Mouse (Mus musculus) stomach, embryonic 14.5 days (tissue): ENCODE measurements at regions not wholly inside any gene's neighbourhood (a gene's known extent, or its start where the extent isn't known, plus 50 kb on each side); places are given as distances from the start of the nearest gene placed in this dataset.

Source experiments
- ATAC-seq: fragments of 200-750 bp; cut with Nextera tagmentation; 2 replicates; pipeline ENCODE4 v1.8.0; 2017; ENCODE audit warnings: low read depth, moderate TSS enrichment; ENCODE audit not compliant: insufficient number of reproducible peaks, insufficient read depth, low FRiP score
- H3K27ac ChIP-seq: fragments of 300-500 bp; sonication (generic); 2 replicates; pipeline ENCODE4 v1.5.1; 2014; ENCODE audit warnings: mild to moderate bottlenecking, low read length, moderate library complexity, mixed read lengths
- H3K27me3 ChIP-seq: fragments of 300-500 bp; sonication (generic); 2 replicates; pipeline ENCODE4 v1.6.1; 2014; ENCODE audit warnings: low read length, control low read depth, mixed read lengths; ENCODE audit not compliant: control insufficient read depth, insufficient read depth
- H3K36me3 ChIP-seq: fragments of 300-500 bp; sonication (generic); 2 replicates; pipeline ENCODE4 v1.6.1; 2014; ENCODE audit warnings: mild to moderate bottlenecking, control low read depth, low read length, moderate library complexity, mixed read lengths; ENCODE audit not compliant: control insufficient read depth, insufficient read depth
- H3K4me1 ChIP-seq: fragments of 300-500 bp; sonication (generic); 2 replicates; pipeline ENCODE4 v1.6.1; 2014; ENCODE audit warnings: low read length, control low read depth, mixed read lengths; ENCODE audit not compliant: control insufficient read depth, insufficient read depth
- H3K4me2 ChIP-seq: fragments of 300-500 bp; sonication (generic); replicated peaks from 2 replicates; pipeline ENCODE4 v1.6.1; 2014; ENCODE audit warnings: low read depth, low read length, control low read depth
- H3K4me3 ChIP-seq: fragments of 300-500 bp; sonication (generic); 2 replicates; pipeline ENCODE4 v1.5.1; 2014; ENCODE audit warnings: low read depth, low read length, control low read depth
- H3K9ac ChIP-seq: fragments of 300-500 bp; sonication (generic); replicated peaks from 2 replicates; pipeline ENCODE4 v1.6.1; 2014; ENCODE audit warnings: low read depth, mild to moderate bottlenecking, control low read depth, low read length, moderate library complexity, mixed read lengths
- H3K9me3 ChIP-seq: fragments of 300-500 bp; sonication (generic); 2 replicates; pipeline ENCODE4 v1.6.1; 2016; ENCODE audit warnings: low read depth, low read length, control low read depth; ENCODE audit not compliant: control insufficient read depth
- WGBS: fragments of 180-500 bp; shearing (Covaris S2); extraction: QIAGEN DNeasy Blood & Tissue Kit; methylation state at CpG from one replicate; pipeline ENCODE4 v1.1.7; 2014; 5-methylcytosine and 5-hydroxymethylcytosine counted together

GRCm38 (mm10) chr8:49313483-49314278 lies 469.9 kb upstream of the Tenm3 start:
- ATAC-seq, result no peak
- Histone ChIP-seq H3K9ac (no peak overlapping the region), H3K36me3 (no peaks in the 10 kb centered on the region), H3K27me3 (no peaks in the 10 kb centered on the region), H3K4me3 (no peak overlapping the region), H3K27ac (no peak overlapping the region), H3K4me1 (no peaks in the 10 kb centered on the region), H3K4me2 (no peak overlapping the region), H3K9me3 (no peaks in the 10 kb centered on the region)
- WGBS, result 51% methylated on average over 10 of the region's 10 CpGs

- Histone ChIP-seq H3K27ac (no peak overlapping the region), H3K9ac (no peak overlapping the region), H3K27me3 (no peaks in the 10 kb centered on the region), H3K4me2 (no peak overlapping the region), H3K4me1 (no peaks in the 10 kb centered on the region), H3K9me3 (no peaks in the 10 kb centered on the region), H3K4me3 (no peak overlapping the region), H3K36me3 (no peaks in the 10 kb centered on the region)
- ATAC-seq, result no peak
- 61% methylated on average over 5 of the region's 5 CpGs for WGBS
These were observed 469.1 kb upstream of the Tenm3 start for GRCm38 (mm10) chr8:49312816-49313215.

DNA sequence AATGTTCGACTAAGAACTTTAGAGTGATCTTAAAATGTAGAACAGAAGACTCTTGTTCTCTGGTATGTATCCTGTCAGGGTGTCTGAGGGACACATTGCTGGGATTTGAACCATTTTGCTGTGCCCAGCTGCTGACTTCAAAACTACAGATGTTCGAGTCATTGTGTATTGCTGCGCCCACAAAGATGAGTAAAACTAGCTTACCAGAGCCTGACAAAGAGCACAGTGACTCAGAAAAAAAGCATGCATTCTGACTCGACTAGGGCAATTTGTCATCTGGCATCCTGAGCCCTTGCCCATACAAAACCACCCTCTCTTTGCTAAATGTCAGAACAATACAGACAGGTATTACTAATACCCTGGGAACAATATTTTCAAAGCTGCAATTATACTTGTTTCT lies 438.6 kb upstream of the Tenm3 start:
- Histone ChIP-seq H3K36me3 (no peaks in the 10 kb centered on the region), H3K4me3 (no peak overlapping the region), H3K4me2 (no peak overlapping the region), H3K4me1 (no peaks in the 10 kb centered on the region), H3K9me3 (no peaks in the 10 kb centered on the region), H3K9ac (no peak overlapping the region), H3K27me3 (no peaks in the 10 kb centered on the region), H3K27ac (no peak overlapping the region)
- 52% methylated on average over 4 of the region's 4 CpGs for WGBS
- ATAC-seq, result no peak

DNA sequence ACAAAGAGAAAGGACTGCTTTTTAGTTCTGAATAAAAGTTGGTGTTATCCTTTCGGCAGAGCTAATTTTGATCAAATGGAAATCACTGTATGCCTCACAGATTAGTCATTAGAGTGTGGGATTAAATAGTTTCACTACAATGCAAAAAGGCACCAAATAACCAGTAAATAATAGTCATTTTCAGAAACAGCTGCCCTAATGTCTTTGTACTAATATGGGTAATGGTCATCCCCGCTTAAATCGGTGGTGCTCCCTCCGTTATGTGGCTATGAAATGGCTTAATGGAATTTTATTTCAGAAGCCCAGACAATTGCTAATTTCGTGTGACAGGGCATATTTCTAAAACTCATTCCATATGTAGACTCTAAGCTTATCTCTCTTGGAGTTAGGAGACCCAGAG lies 437.5 kb upstream of the Tenm3 start:
- no peaks in the 10 kb centered on the region for H3K9me3 ChIP-seq
- no peaks in the 10 kb centered on the region for H3K36me3 ChIP-seq
- WGBS, result 74% methylated on average over 5 of the region's 5 CpGs

DNA sequence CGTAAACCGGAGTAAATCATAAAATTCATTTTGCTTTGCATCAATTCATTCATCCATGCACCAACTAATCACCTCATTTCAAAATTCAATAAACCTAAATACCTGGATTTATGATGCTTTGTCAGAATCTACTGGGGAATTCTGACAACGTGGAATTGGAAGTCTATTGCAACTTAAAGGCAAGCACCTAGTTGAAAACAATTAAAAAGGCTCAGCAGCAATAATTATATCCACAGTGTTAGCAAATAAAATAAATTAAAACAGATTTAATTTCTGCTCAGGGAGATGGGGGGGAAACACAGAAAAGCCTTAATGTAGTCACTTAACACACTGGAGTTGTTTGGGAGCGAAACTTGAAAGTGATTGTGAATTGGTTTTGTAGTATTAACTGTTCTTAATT lies 430.3 kb upstream of the Tenm3 start:
- Histone ChIP-seq H3K4me1 (no peaks in the 10 kb centered on the region), H3K36me3 (no peaks in the 10 kb centered on the region), H3K9ac (no peak overlapping the region), H3K27ac (no peak overlapping the region), H3K4me2 (no peak overlapping the region), H3K27me3 (no peaks in the 10 kb centered on the region), H3K4me3 (no peak overlapping the region), H3K9me3 (no peaks in the 10 kb centered on the region)
- ATAC-seq, result no peak
- 92% methylated on average over 4 of the region's 4 CpGs for WGBS

More for the DNA sequence above, 437.5 kb upstream of the Tenm3 start:
- no peak for ATAC-seq
- no peaks in the 10 kb centered on the region for H3K27me3 ChIP-seq
- H3K9ac ChIP-seq, result no peak overlapping the region
- no peak overlapping the region for H3K4me2 ChIP-seq
- H3K4me1 ChIP-seq, result no peaks in the 10 kb centered on the region
- no peak overlapping the region for H3K4me3 ChIP-seq
- H3K27ac ChIP-seq, result no peak overlapping the region

GRCm38 (mm10) chr8:49273109-49273508 lies 429.4 kb upstream of the Tenm3 start:
- no peaks in the 10 kb centered on the region for H3K4me1 ChIP-seq
- H3K9me3 ChIP-seq, result no peaks in the 10 kb centered on the region
- no peak overlapping the region for H3K27ac ChIP-seq
- no peak for ATAC-seq
- H3K36me3 ChIP-seq, result no peaks in the 10 kb centered on the region
- H3K4me2 ChIP-seq, result no peak overlapping the region
- H3K9ac ChIP-seq, result no peak overlapping the region
- H3K4me3 ChIP-seq, result no peak overlapping the region
- 96% methylated on average over 1 of the region's 1 CpGs for WGBS
- H3K27me3 ChIP-seq, result no peaks in the 10 kb centered on the region

- H3K27me3 ChIP-seq, result no peaks in the 10 kb centered on the region
- H3K9me3 ChIP-seq, result no peaks in the 10 kb centered on the region
- 67% methylated on average over 6 of the region's 6 CpGs for WGBS
- H3K4me3 ChIP-seq, result no peak overlapping the region
- H3K4me2 ChIP-seq, result no peak overlapping the region
- H3K36me3 ChIP-seq, result no peaks in the 10 kb centered on the region
- no peaks in the 10 kb centered on the region for H3K4me1 ChIP-seq
- no peak overlapping the region for H3K27ac ChIP-seq
- ATAC-seq, result no peak
- H3K9ac ChIP-seq, result no peak overlapping the region
These were observed 419.7 kb upstream of the Tenm3 start for GRCm38 (mm10) chr8:49263416-49263815.

DNA sequence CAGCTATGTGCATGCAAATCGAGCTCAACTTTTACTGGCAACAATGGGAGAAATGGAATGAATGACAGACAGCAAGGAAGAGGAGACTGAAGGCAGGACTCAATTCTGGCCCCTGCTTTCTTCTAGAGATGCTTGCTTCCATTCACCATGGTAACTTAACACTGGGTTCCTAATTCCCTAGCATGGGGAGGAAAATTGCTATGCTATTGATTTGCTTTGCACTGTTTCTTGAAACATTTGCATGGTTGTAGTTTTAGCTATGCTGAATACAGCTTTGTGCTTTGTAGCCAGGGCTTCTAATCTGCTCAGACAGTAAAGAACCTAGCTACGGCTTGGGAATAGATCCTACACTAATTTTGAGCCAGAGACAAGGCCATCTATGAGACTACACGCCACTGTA lies 419.0 kb upstream of the Tenm3 start:
- Histone ChIP-seq H3K27me3 (no peaks in the 10 kb centered on the region), H3K9ac (no peak overlapping the region), H3K4me2 (no peak overlapping the region), H3K27ac (no peak overlapping the region), H3K9me3 (no peaks in the 10 kb centered on the region), H3K4me1 (no peaks in the 10 kb centered on the region), H3K4me3 (no peak overlapping the region), H3K36me3 (no peaks in the 10 kb centered on the region)
- WGBS, result 76% methylated on average over 3 of the region's 3 CpGs
- ATAC-seq, result no peak

DNA sequence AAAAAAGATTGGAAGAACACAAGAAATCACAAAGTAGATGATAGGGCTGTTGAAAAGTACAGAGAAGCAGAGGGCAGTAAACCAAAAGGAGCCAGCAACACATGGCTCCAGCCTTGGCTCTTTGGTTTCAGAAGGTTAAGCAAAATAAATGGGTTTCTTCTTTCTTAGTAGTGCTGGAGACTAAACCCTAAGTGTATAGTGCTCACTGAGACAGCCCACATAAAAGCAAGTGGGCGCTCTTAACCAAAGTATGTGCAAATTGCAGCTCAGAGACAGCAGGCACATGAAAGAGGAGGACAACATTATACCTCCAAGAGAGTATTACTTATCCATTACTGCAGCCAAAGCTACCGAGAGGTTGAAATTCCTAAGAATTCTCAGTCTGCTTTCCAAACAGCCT lies 412.2 kb upstream of the Tenm3 start:
- H3K36me3 ChIP-seq, result no peaks in the 10 kb centered on the region
- no peaks in the 10 kb centered on the region for H3K4me1 ChIP-seq
- H3K4me3 ChIP-seq, result no peak overlapping the region
- no peak overlapping the region for H3K27ac ChIP-seq
- no peaks in the 10 kb centered on the region for H3K27me3 ChIP-seq
- no peak for ATAC-seq
- H3K9me3 ChIP-seq, result no peaks in the 10 kb centered on the region
- 63% methylated on average over 2 of the region's 2 CpGs for WGBS
- no peak overlapping the region for H3K9ac ChIP-seq
- H3K4me2 ChIP-seq, result no peak overlapping the region
